Mouse (Mus musculus): ENCODE data around the gene H2-Aa. TPM values are rescaled to one million over a fixed set of nuclear protein-coding genes. Genes with fewer than 3 reads are reported as not detected.

Gene H2-Aa
- not detected for polyA plus RNA-seq (2012; fragmentation: generic; extraction: Trizol)

DNA sequence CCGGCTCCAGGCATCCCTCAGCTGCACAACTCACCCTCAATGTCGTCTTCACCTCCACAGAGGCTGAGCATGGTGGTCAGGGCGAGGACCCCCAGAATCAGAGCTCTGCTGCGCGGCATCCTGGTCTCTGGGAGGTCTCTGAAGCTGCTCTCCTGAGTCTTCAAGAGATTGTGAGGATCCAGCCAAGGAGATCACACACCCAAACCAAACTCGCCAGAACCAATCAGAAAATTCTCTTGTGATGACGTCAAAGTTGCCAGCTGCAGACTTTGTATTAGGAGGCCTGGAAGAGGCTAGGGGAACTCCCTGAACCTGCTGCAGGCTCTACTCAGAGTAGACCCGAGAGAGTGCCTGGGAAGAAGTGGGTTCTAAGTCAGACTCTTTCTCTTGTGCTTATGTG lies at the start of gene H2-Aa:
TSS of gene H2-Aa (minus strand) at position 176 of the 400 bp plus-strand sequence.

DNA sequence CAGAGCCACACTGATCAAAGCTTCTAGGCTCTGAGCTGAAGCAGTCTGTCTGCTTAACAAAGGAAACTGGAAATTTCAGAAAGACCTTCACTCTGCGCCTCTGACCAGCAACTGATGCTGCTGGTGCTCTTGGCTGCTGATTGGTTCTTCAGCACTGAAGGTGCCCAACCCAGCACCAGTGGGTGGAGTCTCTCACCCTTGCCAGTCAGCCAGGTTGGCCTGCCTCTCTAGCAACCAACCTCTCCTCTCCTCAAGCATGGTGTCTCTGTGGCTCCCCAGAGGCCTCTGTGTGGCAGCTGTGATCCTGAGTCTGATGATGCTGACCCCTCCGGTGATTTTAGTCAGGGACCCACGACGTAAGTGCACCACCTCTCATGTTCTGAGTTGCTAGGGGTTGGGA lies 37.8 kb upstream of the H2-Aa start, which contains the start of gene H2-Eb2:
TSS of gene H2-Eb2 (plus strand) at position 230 of the 400 bp plus-strand sequence.

DNA sequence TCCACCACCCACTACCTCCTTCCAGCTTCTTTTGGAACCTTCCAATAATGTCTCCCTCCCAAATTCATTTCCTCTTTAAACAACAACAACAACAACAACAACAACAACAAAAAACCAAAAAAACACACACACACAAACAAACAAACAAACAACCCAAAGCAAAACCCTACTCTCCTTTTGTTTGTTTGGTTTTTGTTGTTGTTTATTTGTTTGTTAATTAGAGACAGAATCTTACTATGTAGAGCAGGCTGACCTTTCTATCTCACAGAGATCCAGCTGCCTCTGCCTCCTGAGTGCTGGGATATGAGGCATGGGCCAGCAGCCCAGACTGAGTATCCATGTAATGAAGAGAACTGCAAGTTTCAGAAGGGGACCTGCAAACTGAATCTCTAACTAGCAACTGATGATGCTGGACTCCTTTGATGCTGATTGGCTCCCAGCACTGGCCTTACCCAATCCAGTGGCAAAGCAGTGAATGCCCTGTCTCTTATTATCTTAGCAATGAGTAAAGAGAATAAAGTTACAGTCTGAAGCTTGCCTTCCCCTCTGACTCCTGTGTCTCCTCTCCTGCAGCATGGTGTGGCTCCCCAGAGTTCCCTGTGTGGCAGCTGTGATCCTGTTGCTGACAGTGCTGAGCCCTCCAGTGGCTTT lies 17.9 kb upstream of the H2-Aa start, which contains the start of gene H2-Eb1:
TSS of gene H2-Eb1 (plus strand) at position 488 of the 651 bp plus-strand sequence.

DNA sequence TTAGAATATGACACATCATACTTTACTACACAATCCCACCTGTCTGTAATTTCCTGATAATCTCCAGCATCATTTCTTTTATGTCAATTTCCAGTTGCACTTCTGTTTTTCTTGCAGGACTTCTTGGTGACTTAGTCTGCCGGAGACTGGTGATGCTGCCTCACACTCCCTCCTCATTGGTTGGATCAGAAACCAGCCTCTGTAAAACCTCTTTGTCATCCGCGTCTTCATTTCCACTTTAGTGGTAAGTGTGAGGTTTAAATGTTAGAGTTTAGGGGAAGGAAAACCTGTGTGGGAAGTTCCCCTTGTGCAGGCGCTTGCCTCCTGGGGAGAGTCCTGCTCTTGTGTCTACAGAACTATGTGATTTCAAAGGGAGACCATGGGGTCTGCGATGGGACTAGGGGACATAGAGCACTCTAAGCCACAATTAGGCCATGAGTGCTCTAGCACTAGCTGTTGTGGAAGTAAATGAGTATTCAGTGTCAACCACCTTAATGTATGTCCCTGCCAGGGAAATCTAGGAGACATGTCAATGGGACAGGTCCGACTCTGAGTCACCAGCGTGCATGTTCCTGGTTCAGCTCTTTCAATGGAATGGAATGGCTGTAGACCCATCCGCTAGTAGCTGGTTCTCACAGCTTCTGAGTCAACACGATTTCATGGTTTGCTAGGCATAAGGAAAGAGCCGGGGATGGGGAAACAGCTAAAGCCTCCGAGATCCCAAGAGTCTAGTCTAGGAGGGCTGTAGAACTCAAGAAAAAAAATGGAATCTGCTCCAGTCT lies 29.8 kb downstream of the H2-Aa start, which contains the start of gene H2-Ab1:
TSS of gene H2-Ab1 (plus strand) at position 96 of the 782 bp plus-strand sequence.

DNA sequence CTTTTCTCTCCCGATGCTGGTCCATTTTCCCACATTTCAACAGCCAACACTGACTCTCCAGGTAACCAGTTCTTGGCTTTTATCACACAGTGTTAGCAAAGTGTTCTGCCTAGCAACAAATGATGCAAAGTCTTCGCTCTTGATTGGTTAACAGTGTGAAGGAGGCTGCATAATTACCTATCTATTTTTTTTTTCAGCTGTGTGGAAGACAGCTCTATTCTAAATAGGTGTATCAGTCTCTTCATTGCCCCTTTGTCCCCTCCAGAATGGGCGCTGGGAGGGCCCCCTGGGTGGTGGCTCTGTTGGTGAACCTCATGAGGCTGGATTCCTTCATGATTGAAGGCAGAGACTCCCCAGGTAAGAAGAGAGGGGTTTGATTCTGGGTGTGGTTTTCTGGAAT lies 48.9 kb downstream of the H2-Aa start, which contains the start of gene H2-Ob:
TSS of gene H2-Ob (plus strand) at position 198 of the 400 bp plus-strand sequence.

Other genes starting within 250 kb of the H2-Aa start
- 1 to 10 TPM in 1 of 2 experiments, under 1 TPM in 1; 0.06 to 3.6 TPM for gene Col11a2, start 248.4 kb downstream of the H2-Aa start, polyA plus RNA-seq (2012; fragmentation: generic; extraction: Trizol)
- gene H2-Oa, start 195.5 kb downstream of the H2-Aa start, polyA plus RNA-seq (2012; fragmentation: generic; extraction: Trizol): not detected
- gene H2-DMa, start 168.3 kb downstream of the H2-Aa start, polyA plus RNA-seq (2012; fragmentation: generic; extraction: Trizol): 10 to 100 TPM in 1 of 2 experiments, 1 to 10 TPM in 1; 5.1 to 26.0 TPM
- gene Brd2, start 165.2 kb downstream of the H2-Aa start, polyA plus RNA-seq (2012; fragmentation: generic; extraction: Trizol): 100 to 1,000 TPM in 1 of 2 experiments, 10 to 100 TPM in 1; 56.1 to 145 TPM
- gene H2-DMb2, start 144.5 kb downstream of the H2-Aa start, polyA plus RNA-seq (2012; fragmentation: generic; extraction: Trizol): under 1 TPM; 0.04 to 0.47 TPM
- gene H2-DMb1, start 134.8 kb downstream of the H2-Aa start, polyA plus RNA-seq (2012; fragmentation: generic; extraction: Trizol): under 1 TPM; 0.12 to 0.91 TPM
- gene Tap1, start 100.3 kb downstream of the H2-Aa start, polyA plus RNA-seq (2012; fragmentation: generic; extraction: Trizol): 1 to 10 TPM in 1 of 2 experiments, under 1 TPM in 1; 0.30 to 5.7 TPM
- 1 to 10 TPM in 1 of 2 experiments, under 1 TPM in 1; 0.21 to 2.7 TPM for gene Psmb9, start 100.1 kb downstream of the H2-Aa start, polyA plus RNA-seq (2012; fragmentation: generic; extraction: Trizol)
- 1 to 10 TPM in 1 of 2 experiments, under 1 TPM in 1; 0.05 to 1.6 TPM for gene Psmb8, start 90.1 kb downstream of the H2-Aa start, polyA plus RNA-seq (2012; fragmentation: generic; extraction: Trizol)
- 10 to 100 TPM in 1 of 2 experiments, under 1 TPM in 1; 0.12 to 13.2 TPM for gene Tap2, start 84.3 kb downstream of the H2-Aa start, polyA plus RNA-seq (2012; fragmentation: generic; extraction: Trizol)
- not detected for gene H2-Ob, start 48.9 kb downstream of the H2-Aa start, polyA plus RNA-seq (2012; fragmentation: generic; extraction: Trizol)
- gene H2-Ab1, start 30.1 kb downstream of the H2-Aa start, polyA plus RNA-seq (2012; fragmentation: generic; extraction: Trizol): not detected
- under 1 TPM in 1 of 2 experiments, not detected in 1; 0.04 TPM for gene H2-Eb1, start 18.0 kb upstream of the H2-Aa start, polyA plus RNA-seq (2012; fragmentation: generic; extraction: Trizol)
- gene H2-Eb2, start 37.8 kb upstream of the H2-Aa start, polyA plus RNA-seq (2012; fragmentation: generic; extraction: Trizol): not detected
- gene Btnl2, start 67.0 kb upstream of the H2-Aa start, polyA plus RNA-seq (2012; fragmentation: generic; extraction: Trizol): not detected
- not detected for gene Btnl1, start 89.3 kb upstream of the H2-Aa start, polyA plus RNA-seq (2012; fragmentation: generic; extraction: Trizol)
- gene BC051142, start 111.0 kb upstream of the H2-Aa start, polyA plus RNA-seq (2012; fragmentation: generic; extraction: Trizol): not detected
- gene Btnl4, start 189.5 kb upstream of the H2-Aa start, polyA plus RNA-seq (2012; fragmentation: generic; extraction: Trizol): not detected
- not detected for gene Btnl6, start 229.5 kb upstream of the H2-Aa start, polyA plus RNA-seq (2012; fragmentation: generic; extraction: Trizol)